Mouse (Mus musculus): ENCODE data around the gene Slc25a36. TPM values are rescaled to one million over a fixed set of nuclear protein-coding genes. Genes with fewer than 3 reads are reported as not detected.

Gene Slc25a36
- polyA plus RNA-seq, 1 experiment = 10.0 TPM

DNA sequence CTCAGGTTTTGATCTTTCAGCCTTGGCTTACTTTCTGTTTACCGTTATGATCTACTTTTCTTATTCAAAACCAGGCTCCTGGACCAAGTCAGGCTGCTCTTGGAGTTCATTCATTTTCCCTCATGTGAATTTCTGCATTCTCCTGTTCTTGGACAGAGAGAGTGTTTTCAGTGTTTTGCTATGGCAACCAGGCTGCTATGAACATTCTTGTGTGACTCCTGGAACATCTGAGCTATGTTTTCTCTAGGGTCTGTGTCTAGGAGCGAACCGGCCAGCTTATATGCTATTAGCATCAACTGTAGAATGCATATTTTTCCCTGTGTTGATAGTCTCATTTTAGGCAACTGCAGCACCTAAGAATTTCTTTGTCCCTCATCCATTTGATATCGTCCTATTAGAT is 45.1 kb downstream of the Slc25a36 start:
- no peaks in the 10 kb centered on the region for H3K4me1 ChIP-seq (ENCODE audit: control insufficient read depth, insufficient read depth, low read length)
- H3K27ac ChIP-seq (ENCODE audit: control insufficient read depth, insufficient read depth, low read depth, low read length) = no peak overlapping the region
- H3K36me3 ChIP-seq (ENCODE audit: control insufficient read depth, insufficient read depth, low read length) = no peaks in the 10 kb centered on the region
- H3K27me3 ChIP-seq (ENCODE audit: control insufficient read depth, insufficient read depth, low read length) = no peaks in the 10 kb centered on the region
- H3K4me3 ChIP-seq (ENCODE audit: control insufficient read depth, low read depth, low read length) = no peak overlapping the region
- TF ChIP-seq CTCF (IDR thresholded peaks at IDR 0.05; ENCODE audit: control insufficient read depth, insufficient read depth, insufficient replicate concordance, low read depth, low read length) (no peak), POLR2A (IDR thresholded peaks at IDR 0.05; ENCODE audit: control insufficient read depth, low read depth, low read length) (no peak)

DNA sequence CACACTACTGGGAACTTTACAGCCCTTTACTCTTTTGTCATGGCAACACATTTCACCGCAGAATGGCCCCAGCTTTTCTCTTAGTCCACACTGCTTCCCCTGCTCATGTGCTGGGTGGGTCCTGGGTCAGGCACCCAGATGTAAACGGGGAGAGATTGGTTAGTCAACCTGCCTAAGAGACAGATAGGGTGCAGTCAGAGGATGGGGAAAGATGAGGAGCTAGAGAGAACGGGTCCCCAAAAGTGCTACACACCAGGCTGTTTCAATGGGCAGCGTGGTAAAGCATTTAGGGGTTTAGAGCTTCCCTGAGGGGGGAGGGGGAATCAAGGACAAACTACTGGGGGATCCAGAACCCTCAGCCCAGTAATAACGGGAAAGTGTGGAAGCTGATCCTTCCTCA is 45.7 kb downstream of the Slc25a36 start:
- no peak overlapping the region for H3K27ac ChIP-seq (ENCODE audit: control insufficient read depth, insufficient read depth, low read depth, low read length)
- H3K4me1 ChIP-seq (ENCODE audit: control insufficient read depth, insufficient read depth, low read length) = no peaks in the 10 kb centered on the region
- no peak for TF ChIP-seq POLR2A (IDR thresholded peaks at IDR 0.05; ENCODE audit: control insufficient read depth, low read depth, low read length)
- no peak for TF ChIP-seq CTCF (IDR thresholded peaks at IDR 0.05; ENCODE audit: control insufficient read depth, insufficient read depth, insufficient replicate concordance, low read depth, low read length)
- H3K27me3 ChIP-seq (ENCODE audit: control insufficient read depth, insufficient read depth, low read length) = no peaks in the 10 kb centered on the region
- no peaks in the 10 kb centered on the region for H3K36me3 ChIP-seq (ENCODE audit: control insufficient read depth, insufficient read depth, low read length)
- H3K4me3 ChIP-seq (ENCODE audit: control insufficient read depth, low read depth, low read length) = no peak overlapping the region

DNA sequence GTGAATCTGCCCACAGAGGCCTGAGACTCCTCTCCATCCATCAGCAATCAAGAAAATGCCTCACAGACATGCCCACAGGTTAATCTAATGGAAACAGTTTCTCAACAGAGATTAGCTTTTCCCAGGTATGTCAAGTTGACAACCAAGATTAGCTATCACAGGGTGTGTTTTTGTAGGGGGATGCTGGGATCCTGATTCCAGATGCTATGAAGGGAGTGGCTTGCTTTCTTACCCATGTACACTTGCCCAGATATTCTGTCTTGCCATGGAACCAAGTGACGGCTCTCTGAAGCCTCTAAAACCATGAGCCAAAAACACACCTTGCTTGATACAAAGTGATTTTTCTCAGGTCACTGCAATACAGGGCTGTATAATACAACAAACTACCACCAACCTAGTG is 46.8 kb downstream of the Slc25a36 start:
- Histone ChIP-seq H3K27ac (ENCODE audit: control insufficient read depth, insufficient read depth, low read depth, low read length) (no peak overlapping the region), H3K27me3 (ENCODE audit: control insufficient read depth, insufficient read depth, low read length) (no peaks in the 10 kb centered on the region), H3K4me1 (ENCODE audit: control insufficient read depth, insufficient read depth, low read length) (no peaks in the 10 kb centered on the region), H3K4me3 (ENCODE audit: control insufficient read depth, low read depth, low read length) (no peak overlapping the region), H3K36me3 (ENCODE audit: control insufficient read depth, insufficient read depth, low read length) (no peaks in the 10 kb centered on the region)
- no peak for TF ChIP-seq POLR2A (IDR thresholded peaks at IDR 0.05; ENCODE audit: control insufficient read depth, low read depth, low read length)
- TF ChIP-seq CTCF (IDR thresholded peaks at IDR 0.05; ENCODE audit: control insufficient read depth, insufficient read depth, insufficient replicate concordance, low read depth, low read length) = no peak

GRCm38 (mm10) chr9:97061696-97062095 is 49.3 kb downstream of the Slc25a36 start:
- TF ChIP-seq POLR2A (IDR thresholded peaks at IDR 0.05; ENCODE audit: control insufficient read depth, low read depth, low read length) (no peak), CTCF (IDR thresholded peaks at IDR 0.05; ENCODE audit: control insufficient read depth, insufficient read depth, insufficient replicate concordance, low read depth, low read length) (no peak)
- no peaks in the 10 kb centered on the region for H3K36me3 ChIP-seq (ENCODE audit: control insufficient read depth, insufficient read depth, low read length)
- H3K27ac ChIP-seq (ENCODE audit: control insufficient read depth, insufficient read depth, low read depth, low read length) = no peak overlapping the region
- peaks cover 3% of the 10 kb centered on the region; the same call in 1 of the 2 replicates for H3K4me1 ChIP-seq (ENCODE audit: control insufficient read depth, insufficient read depth, low read length)
- H3K27me3 ChIP-seq (ENCODE audit: control insufficient read depth, insufficient read depth, low read length) = no peaks in the 10 kb centered on the region
- H3K4me3 ChIP-seq (ENCODE audit: control insufficient read depth, low read depth, low read length) = no peak overlapping the region

GRCm38 (mm10) chr9:97056541-97057338 is 54.2 kb downstream of the Slc25a36 start:
- H3K36me3 ChIP-seq (ENCODE audit: control insufficient read depth, insufficient read depth, low read length) = no peaks in the 10 kb centered on the region

GRCm38 (mm10) chr9:97055906-97056305 is 55.1 kb downstream of the Slc25a36 start:
- Histone ChIP-seq H3K27ac (ENCODE audit: control insufficient read depth, insufficient read depth, low read depth, low read length) (no peak overlapping the region), H3K4me1 (ENCODE audit: control insufficient read depth, insufficient read depth, low read length) (peaks cover 3% of the 10 kb centered on the region; the same call in 1 of the 2 replicates), H3K36me3 (ENCODE audit: control insufficient read depth, insufficient read depth, low read length) (no peaks in the 10 kb centered on the region), H3K27me3 (ENCODE audit: control insufficient read depth, insufficient read depth, low read length) (no peaks in the 10 kb centered on the region), H3K4me3 (ENCODE audit: control insufficient read depth, low read depth, low read length) (no peak overlapping the region)
- no peak for TF ChIP-seq CTCF (IDR thresholded peaks at IDR 0.05; ENCODE audit: control insufficient read depth, insufficient read depth, insufficient replicate concordance, low read depth, low read length)
- TF ChIP-seq POLR2A (IDR thresholded peaks at IDR 0.05; ENCODE audit: control insufficient read depth, low read depth, low read length) = no peak

More at GRCm38 (mm10) chr9:97056541-97057338, 54.2 kb downstream of the Slc25a36 start:
- TF ChIP-seq CTCF (IDR thresholded peaks at IDR 0.05; ENCODE audit: control insufficient read depth, insufficient read depth, insufficient replicate concordance, low read depth, low read length) (no peak), POLR2A (IDR thresholded peaks at IDR 0.05; ENCODE audit: control insufficient read depth, low read depth, low read length) (no peak)
- Histone ChIP-seq H3K27me3 (ENCODE audit: control insufficient read depth, insufficient read depth, low read length) (no peaks in the 10 kb centered on the region), H3K4me1 (ENCODE audit: control insufficient read depth, insufficient read depth, low read length) (peaks cover 3% of the 10 kb centered on the region; the same call in 1 of the 2 replicates), H3K27ac (ENCODE audit: control insufficient read depth, insufficient read depth, low read depth, low read length) (no peak overlapping the region), H3K4me3 (ENCODE audit: control insufficient read depth, low read depth, low read length) (no peak overlapping the region; the same call in 1 of the 2 replicates)

DNA sequence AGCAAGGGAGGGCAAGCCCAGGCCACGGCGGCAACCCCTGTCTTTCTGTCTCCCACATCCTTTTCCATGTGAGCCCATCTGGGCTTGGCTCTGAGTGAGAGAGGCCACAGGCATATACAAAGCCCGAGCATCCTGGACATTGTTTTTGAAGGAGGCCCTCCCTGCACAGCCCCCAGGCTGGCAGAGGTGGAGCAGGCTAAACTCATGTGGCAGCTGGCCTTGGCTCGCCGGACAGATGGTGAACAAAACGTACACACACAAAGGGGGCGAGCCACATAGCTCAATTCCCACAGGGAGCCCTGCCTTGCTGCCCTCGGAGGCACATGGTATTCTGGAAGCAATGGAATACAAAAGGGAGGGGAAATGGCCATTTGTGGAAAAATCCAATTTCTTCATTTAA is 59.8 kb downstream of the Slc25a36 start:
- Histone ChIP-seq H3K4me3 (ENCODE audit: control insufficient read depth, low read depth, low read length) (no peak overlapping the region), H3K27me3 (ENCODE audit: control insufficient read depth, insufficient read depth, low read length) (no peaks in the 10 kb centered on the region), H3K27ac (ENCODE audit: control insufficient read depth, insufficient read depth, low read depth, low read length) (no peak overlapping the region), H3K36me3 (ENCODE audit: control insufficient read depth, insufficient read depth, low read length) (no peaks in the 10 kb centered on the region), H3K4me1 (ENCODE audit: control insufficient read depth, insufficient read depth, low read length) (peaks cover 2% of the 10 kb centered on the region)
- TF ChIP-seq POLR2A (IDR thresholded peaks at IDR 0.05; ENCODE audit: control insufficient read depth, low read depth, low read length) (no peak), CTCF (IDR thresholded peaks at IDR 0.05; ENCODE audit: control insufficient read depth, insufficient read depth, insufficient replicate concordance, low read depth, low read length) (no peak)

All from testis, adult 2 months (tissue).